Mouse (Mus musculus): Measurements from ENCODE around the gene Gja8.
A peak's percentile ranks its signal among the peaks of the same experiment; 100 is the strongest.

Gene Gja8

DNA sequence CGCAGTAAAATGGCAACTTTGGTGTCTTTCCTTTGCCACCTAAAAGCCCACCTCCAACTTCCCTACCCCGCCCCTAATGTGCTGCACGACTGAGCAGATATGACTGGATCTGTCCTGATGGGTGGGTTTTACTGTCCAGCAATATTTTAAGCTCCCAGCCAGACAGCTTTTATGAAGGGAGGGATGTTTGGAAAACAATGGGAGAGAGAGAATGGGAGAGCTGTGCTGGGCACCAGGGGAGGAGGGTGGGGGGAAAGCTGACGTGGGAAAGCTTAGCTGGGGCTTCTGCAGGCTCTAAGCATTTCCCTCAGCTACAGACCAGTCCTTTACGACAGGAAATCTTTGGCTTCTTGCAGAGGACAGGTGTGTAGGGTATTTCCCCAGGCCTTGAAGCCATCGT lies at the start of gene Gja8:
Gja8 (minus strand) TSS at position 101 of the 400 bp plus-strand sequence.
- no peak for DNase-seq (ENCODE audit: low spot score)

DNA sequence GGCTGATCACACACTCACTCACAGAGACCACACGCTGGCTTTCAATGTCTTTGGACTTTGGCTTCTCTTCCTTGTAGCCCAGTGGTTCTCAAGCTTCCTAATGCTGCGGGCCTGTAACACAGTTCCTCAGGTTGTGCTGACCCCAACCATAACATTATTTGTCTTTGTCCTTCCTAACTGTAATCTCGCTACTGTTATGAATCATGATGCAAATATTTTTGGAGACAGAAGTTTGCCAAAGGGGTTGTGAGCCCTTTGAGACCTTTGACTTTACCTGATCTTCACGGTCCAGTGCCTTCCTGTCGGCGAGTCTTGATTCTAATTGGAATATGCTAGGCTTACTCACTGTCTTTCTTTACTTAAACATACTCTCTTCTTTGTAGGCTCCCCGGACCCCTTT lies 48.6 kb upstream of the Gja8 start:
- no peak for DNase-seq (ENCODE audit: low spot score)

DNA sequence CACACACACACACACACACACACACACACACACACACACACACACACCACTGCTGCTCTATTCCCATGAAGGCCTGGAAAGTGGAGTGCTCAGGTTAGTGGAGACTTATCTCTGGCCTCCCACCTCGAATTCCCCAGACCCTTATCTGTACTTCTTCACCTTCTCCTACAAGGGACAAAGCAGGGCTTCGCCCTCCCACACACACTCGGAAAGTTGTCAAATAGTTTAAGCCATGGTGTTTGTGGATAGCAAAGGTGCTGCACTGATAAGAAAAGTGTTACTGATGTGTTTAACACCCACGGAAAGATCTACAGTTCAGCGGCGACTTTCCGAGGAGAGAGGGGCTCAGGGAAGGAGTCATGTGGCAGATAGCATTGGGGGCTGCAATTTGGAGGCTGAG lies 45.2 kb upstream of the Gja8 start:
- DNase-seq (ENCODE audit: low spot score): no peak

DNA sequence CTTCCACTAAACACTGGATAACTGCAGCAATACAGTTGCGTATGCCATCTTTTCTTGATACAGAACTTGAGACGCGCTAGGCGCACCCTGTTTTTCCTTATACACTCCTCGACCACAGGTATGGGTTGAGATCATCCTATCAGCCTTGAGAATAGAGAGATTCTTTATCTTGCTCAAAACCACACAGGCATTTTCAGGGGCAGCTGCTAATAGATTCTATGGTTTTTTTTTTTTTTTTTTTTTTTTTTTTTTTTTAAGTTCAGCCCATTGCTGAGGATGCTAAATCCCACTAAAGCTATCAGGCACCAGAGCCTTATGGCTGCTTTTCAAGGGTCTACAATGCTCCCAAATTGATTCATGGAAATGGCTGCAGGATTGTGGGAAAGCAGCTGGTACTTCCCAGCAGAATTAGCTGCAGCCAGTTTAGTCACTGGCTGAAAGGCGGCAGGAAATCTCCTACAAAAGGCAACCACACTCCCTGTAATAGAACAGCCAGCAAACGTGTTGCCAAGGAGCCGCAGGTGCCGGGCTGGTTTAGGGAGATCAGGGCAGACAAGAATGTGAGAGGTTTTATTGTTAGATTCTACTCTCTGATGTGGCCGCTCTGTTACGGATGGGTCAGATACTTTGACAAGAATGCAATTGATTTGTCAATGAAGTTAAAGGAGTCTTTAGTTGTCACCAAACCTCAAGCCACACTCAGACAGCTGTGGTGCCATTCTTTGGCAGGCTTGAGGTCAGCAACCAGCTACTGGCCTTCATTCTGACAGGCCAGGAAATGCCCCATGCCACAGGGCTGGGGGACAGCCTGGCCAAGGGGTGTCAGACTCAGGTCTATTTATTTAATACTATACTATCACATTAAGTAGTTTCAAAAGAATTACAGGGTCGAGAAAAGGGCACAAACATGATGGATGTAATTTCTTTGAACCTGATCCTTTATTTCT lies 37.5 kb upstream of the Gja8 start:
- DNase-seq (ENCODE audit: low spot score): no peak

DNA sequence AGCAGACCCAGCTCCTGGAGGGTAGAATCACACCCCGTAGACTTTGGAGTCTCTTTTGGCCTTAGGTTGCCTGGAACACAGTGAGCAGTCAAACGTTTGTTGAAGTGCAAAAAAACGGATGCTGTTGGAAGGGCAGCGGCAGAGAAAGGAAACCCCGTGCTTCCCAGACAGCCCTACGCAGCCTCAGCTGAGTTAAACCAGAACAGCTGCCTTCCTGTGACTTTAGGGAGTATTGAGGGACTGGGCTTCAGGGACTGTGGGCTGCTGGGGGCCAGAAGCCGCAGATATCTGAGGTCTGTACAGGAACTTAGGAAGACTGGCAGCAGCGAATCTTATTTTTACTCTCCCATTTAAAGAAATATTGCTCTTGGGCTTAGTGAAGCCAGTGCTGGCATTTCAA lies 34.8 kb upstream of the Gja8 start:
- no peak for DNase-seq (ENCODE audit: low spot score)

DNA sequence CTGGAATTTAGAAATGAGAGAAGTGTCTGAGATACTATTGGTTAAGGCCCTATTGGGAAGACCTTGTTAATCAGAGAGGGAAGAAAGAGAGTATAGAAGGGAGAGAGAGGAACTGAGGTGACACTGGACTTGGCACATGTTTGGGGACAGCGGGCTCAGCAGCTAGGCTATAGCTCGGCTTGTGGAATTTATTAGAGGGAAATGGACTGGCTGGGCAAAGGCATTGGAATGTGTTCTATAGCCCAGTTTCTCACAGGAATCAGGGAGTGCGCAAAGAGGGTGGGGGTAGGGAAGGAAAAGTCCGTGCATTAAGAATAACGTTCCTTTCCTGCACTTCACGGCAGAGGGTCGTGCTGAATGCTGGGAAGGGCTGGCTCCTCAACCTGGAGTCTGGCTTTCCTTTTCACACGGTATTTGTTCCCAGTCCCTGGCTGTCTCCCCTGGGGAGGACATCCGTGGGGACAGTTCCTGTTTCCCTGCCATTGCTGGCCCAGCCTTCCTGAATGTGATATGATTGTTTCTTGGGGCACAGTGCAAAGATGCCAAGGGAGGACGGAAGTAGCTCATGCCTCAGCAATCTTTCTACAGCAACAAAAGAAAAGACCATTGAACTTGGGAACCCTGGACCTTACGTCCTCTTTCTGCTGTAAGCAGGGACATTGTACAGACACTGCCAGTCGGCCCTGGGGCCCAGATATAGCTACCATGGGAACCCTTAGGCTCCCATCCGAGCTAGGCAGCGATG lies 27.8 kb upstream of the Gja8 start:
- DNase-seq (ENCODE audit: low spot score): no peak

DNA sequence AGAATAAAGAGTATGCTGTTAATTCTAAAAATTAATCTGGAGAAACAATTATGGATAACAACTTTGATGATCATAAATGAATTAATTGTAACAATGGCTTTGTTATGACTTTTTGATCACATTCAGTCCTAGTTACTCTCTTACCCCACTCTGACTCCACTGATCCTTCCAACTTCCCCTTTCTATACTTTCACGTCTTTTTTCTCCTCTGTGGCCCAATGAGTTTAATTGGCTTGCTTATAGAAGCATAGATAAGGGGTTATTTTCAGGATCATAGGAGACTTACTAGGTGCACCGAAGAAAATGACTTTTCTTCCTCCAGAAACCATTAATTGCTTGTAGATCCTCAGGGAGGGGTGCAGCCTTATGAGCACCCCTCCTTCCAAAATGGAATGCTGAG lies 16.9 kb upstream of the Gja8 start:
- DNase-seq (ENCODE audit: low spot score): no peak

DNA sequence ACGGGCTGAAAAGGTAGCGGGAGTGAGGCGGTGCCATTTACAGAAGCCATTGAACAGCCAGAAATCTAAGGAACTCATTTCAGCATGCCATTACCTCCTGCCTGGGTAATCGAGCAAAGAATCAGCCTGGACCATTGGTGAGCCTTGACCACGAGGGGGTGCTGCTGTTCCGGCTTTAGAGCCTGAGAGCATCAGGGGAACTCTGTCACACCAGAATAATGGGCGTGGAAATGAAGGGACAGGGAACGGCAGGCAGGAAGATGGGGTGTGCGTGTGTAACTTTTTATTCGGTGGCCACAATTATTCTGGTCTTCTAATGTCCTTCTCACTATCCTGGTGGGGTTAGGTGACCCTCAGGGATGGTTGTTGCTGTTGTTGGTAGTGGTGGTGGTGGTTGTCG lies 12.9 kb upstream of the Gja8 start:
- peak; percentile 97 for DNase-seq (ENCODE audit: low spot score)

DNA sequence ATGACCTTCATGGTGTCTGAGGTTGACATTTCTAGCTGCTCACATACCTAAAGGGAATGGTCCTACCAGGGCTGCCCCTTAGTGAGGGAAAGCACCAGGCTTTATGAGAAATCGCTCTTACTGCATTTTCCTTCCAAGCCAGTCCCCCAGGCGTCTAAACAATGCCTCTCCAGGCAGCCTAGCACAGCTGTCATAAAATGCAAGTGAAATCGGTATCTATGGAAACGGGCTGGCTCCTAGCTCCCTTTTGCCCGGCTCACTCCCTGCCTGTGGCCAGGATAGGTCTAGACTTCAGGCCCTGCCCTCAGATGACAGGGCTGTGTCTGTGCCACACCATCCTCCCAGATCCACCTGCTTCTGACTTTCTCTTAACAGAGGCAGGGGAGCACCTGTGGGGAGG lies 11.8 kb upstream of the Gja8 start:
- DNase-seq (ENCODE audit: low spot score): peak; percentile 57

DNA sequence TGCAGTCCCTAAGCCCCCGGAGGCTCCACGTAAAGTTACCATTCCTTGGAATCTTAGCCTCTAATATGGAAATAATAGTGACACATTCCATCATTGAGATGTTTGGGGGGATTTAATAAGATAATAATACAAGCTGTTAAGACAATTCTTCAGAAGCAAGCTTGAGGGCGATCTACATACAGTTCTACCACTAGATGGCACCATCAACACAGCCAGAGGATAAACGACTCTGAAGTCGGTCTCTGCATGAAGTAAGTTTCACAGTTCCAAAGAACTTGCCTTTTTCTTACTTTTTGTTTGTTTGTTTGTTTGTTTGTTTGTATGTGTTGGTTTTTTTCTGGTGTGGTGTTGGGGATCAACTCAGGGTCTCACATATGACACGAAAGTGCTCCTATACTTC lies 10.4 kb upstream of the Gja8 start:
- peak; percentile 90 for DNase-seq (ENCODE audit: low spot score)

DNA sequence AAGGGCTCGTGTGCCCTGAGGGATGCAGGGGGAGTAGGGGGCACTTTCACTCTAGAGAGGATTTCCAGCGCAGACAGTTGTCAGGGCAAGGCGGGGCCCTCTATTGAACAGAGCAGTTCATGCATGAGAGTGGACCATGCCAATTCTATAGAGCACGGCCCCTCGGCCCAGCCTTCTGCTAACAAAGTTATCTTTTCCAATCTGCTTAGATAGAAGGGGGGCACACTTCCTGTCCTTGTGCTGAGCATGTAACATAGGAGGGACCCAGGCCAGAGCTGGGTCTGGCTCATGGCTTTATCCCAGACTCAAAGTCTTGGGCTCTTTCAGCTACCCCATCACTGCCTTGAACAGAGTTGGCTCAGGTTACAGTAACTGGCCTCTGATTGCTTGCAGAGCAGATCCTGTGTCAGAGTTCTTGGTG lies 5.5 kb upstream of the Gja8 start:
- peak; percentile 69 for DNase-seq (ENCODE audit: low spot score)

DNA sequence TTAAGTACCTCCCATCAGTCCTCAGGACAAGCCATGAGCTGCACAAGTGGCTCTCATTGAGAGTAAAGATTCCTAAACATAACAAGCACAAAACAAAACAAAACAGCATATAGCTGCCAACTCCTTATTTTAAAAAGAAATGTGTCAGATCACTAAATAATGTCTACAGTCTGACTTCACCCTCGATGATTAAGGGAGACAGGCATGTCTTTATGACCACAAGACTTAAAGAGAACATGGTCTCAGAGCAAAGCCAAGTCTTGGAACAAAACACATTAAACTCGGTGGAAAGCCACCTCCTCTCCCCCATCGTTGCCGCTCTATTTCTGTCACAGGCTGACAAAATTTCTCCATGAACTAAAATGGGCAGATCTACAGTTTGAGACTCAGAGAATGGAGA lies 1.2 kb downstream of the Gja8 start:
- DNase-seq (ENCODE audit: low spot score): no peak

DNA sequence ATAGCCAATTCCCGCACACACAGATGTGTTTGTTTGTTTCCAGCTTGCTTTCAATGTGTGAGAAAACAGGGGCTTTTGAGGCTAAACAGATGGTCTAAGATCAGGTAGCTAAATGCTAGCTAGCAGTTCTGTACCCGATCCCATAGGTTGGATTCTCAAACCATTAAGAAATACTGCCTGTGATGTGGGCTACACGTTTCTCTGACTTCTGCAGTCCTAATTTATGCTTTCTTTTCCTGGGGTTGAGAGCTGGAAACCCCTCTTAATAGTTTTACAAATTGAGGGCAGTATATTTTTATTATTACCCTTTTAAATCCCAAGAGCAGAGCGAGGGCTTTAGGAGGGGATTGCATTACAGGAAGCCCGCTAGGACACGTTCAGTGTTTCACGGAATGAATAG lies 4.8 kb downstream of the Gja8 start:
- DNase-seq (ENCODE audit: low spot score): no peak

DNA sequence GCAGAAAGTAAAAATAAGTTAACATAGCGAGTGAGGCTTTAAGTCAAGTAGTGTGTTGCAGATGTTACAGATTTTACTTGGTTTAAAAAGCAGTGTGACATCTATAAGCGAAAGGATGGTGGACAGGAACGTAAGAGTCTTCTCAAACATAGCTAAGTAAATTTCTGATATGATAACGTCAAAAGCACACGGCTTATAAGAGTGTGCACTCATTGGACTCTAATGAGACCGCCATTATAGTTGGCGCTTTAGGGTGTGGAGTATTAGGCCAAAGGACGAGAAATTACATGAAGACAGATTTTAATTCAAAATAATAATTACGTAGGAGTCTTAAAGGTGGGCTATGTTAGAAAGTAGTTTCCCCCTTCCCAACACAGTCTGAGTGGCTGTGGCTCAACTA lies 20.2 kb downstream of the Gja8 start:
- DNase-seq (ENCODE audit: low spot score): no peak

DNA sequence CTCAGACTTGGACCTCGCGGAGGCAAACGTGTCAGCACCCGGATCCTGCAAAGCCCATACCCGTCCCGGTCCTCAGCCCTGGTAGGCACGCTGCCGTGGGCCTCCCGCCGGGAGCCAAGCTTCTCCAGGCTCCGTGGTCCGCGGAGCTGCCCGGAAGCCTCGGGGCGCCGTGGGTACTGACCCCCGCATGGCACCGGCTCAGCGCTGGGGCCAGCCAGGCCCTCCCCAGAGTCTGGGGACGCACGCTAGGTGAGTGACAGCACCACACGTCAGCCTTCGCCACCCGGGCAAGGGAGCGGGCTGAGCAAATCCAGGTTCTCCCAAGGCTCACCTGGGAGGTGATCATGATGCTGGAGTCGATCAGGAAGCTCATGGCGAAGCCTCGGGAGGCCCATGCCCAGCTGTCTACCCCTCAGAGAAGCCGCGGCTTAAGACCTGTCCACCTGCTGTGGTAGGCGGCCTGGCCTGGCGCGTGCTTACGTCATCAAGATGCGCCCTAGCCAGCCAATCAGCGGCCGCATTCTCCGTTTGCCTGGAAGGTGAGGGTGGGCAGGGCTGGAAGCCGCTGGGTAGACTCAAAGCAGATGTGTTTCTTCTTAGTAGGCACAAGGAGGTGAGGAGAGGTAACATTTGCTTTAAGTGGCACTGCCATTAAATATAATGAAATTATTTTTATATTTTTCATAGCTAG lies 20.8 kb downstream of the Gja8 start, which contains the start of gene Gpr89:
Gpr89 (minus strand) TSS at position 496 of the 691 bp plus-strand sequence.
- DNase-seq (ENCODE audit: low spot score): peak; percentile 96

DNA sequence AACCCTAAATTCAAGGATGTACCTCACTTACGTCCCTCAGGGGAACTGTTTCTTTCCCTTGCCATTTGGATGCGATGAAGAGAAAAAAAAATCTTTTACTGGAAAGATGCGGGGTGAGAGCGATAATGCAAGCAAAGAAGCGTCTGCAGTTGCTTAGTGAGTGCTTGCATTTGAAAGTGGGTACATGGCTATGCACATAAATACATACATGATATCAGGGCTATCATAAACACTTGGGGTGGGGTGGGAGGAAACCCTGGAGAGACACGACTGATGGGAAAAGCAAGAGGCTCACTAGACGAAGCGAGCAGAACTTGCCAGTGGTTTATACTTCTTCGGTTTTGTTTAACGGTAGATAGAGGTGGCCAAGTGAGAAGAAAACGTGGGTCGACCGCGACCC lies 21.4 kb downstream of the Gja8 start, which contains the start of gene Gja5:
Gja5 (plus strand) TSS at position 301 of the 400 bp plus-strand sequence.
- DNase-seq (ENCODE audit: low spot score): no peak

DNA sequence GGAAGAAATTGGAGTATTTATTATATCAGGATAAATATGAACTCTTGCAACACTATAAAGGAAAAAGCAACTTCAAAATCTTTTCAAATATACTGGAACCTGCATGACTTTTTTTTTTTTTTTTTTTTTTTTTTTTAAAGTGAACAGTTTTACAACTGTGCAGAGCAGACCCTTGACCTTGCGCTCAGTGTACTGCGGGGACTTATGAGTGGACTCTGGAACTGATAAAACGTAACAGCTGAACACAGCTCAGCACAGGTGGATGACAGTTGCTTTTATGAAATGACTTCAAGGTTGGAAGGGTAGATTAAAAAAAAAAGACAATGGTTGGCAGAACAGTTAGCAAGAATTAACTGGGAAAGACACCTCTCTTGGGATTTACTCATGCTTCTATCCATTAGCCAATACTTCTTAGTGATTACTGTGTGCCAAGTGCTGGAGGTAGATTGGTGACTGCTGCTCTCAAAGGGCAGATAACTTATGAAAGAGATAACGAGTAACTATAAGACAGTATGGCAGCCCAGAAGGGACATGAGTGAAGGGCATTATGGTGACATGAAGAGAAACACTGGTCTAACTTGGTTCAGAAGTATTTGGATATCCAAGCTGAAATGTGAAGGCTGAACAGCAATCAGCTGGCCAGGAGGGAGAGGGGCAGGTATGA lies 23.4 kb downstream of the Gja8 start:
- no peak for DNase-seq (ENCODE audit: low spot score)

DNA sequence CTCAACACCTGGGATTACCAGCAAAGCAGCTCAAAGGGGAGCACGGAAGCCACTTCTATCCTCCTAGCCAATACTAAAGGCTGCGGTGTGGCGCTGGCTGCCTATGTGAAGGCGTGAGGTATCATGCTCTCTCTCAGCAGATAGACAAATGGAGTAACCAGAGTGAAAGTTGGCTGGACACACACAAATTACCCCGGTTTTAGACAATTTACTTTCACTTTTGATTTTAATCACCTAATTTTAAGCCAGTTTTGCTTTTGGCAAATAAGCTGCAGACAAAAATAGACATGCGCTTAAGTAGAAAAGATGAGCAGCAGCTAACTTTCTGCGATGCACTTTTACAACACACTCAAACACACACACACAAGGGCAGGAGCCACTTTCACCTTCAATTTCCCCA lies 42.1 kb downstream of the Gja8 start:
- no peak for DNase-seq (ENCODE audit: low spot score)

DNA sequence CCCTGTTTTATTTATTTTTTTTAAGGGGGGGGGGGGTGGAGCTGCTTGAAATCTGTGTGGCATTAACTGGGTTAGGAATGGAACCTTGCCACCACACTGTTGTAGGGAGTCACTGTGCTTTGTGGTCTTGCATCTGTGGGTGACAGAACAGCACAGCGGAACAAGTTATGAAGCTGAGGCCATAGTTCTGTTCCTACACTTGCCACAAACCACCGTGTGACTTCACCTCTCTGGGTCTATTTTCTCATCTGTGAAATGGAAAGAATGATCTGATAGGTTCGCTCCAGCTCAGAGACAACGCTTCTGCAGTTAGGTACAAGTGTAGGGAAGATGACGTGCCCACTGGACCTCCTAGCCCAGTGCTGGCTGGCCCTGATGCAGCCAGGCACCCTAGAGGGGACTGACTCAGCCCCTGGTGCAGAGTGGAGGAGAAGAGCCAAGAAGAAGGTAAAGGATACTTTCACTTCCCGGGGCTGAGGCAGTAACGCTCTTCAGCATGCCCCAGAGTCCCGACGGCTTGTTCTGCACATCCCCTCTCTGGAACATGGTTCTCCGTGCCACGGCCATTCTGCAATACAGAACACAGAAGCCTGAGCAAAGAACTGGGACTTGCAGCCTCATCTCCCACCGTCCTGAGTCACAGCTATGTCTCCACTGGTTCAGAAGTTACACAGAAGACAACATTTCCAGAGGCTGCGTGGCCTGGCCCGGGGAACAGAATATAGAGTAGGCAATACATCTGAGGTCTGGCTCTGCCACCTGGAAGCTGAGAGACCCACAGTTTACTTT lies 43.6 kb downstream of the Gja8 start:
- DNase-seq (ENCODE audit: low spot score): no peak

DNA sequence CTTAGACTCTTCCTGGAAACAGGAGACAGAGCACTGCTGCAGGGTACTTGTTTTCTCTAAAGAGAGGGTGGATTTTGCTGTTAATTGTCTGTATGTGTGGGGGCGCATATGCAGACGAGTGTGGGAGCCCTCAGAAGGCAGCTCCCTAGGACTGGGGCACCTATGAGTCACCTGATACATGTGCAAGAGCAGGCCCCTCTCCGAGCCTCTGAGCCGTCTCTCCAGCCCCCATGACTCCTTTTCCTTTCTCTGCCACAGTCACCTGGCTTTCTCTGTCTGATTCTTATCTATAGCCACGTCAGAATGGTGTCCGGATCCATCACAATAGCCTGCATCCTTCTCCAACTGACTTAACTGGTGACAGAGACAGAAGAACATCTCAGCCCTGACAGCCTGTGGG lies 44.3 kb downstream of the Gja8 start:
- DNase-seq (ENCODE audit: low spot score): no peak

DNA sequence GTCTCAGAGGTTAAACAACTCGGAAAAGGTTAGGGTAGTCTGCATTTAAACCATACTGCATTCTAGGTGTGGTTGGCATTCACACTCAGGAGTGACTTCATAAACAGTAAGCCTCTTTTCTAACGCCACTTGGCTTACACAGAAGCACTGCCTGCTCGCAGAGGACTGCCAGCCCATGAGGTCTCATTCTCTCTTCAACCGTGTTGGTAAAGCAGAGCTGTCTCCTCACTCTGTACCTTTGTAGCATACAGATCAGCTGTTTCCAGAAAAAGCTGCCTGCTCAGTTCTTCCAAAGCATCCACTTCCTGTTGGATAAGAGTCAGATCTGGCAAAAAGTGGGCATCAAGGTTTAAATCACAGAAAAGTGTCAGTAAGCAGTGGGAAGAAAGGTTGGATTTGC lies 45.4 kb downstream of the Gja8 start:
- DNase-seq (ENCODE audit: low spot score): no peak

Measured in retina, embryonic 14.5 days (tissue).